Mouse (Mus musculus) 3T3-L1 (cell line): ENCODE results near the gene Vav2.

ENCODE experiments used
- DNase-seq: peaks from one replicate; pipeline ENCODE4 v3.0.0-alpha.2; 2015; ENCODE audit warnings: low read depth, low spot score

Gene Vav2

DNA sequence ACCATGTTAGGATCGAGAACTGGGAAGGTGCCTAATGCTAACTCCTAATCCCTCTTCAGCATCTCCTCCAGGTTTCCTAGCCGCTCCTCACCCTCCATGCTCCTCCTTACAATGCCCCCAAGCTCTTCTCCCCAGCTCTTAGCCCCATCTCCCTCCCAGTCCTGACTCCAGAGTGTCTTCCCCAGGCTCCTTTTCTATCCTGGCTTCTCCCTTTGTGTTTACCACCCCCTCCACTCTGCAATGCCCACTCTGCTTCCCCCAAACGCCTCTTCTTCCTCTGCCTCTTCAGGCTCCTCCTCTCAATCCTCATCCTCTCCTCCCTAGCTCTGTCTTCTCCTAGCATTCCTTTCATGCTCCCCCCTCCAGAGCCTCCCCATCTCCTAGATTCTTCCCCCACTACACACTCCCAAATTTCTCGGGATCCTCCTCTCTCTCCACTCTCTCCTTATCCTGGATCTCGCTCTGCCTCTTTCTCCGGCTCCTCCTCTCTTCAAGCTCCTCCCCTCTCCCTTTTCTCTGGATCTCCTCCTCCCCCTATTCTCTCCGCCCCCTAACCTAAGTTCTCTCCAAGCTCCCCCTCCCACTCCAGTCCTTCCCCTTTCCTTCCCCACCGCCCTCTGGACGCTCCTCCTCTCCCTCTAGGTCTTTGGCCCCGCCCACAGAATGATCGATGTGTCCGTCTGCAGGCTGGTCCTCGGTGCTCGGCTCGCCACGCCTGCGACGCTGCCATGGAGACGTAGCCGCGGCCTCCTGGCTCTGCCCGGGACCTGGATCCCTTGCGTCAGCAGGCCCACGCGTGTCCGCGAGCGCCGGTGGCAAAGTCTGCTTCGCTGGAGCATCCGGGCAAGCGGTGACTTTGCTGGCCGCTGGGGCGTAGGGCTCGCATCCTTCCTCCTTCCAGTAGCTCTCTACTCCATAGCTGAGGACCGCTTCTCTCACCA lies 15.2 kb upstream of the Vav2 start, which contains the start of gene Brd3os:
TSS of gene Brd3os (plus strand) at position 558 of the 941 bp plus-strand sequence.
- peak; percentile 100 for DNase-seq

DNA sequence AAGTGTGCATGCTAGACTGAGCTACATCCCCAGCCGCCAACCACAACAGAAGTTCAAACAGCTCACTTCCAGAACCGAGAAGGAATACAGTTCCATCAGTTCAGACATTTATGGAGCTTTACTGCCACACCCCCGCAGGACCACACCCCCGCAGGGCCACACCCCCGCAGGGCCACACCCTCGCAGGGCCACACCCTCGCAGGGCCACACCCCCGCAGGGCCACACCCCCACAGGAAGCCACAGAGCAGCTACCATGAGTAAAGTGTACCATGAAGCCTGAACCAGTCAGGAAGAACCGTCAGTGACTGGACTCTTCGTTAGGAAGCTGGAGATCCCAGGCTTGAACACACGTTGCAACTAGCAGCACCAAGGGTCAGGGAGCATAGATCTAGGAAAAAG lies 11.4 kb upstream of the Vav2 start:
- DNase-seq, result peak; percentile 45

DNA sequence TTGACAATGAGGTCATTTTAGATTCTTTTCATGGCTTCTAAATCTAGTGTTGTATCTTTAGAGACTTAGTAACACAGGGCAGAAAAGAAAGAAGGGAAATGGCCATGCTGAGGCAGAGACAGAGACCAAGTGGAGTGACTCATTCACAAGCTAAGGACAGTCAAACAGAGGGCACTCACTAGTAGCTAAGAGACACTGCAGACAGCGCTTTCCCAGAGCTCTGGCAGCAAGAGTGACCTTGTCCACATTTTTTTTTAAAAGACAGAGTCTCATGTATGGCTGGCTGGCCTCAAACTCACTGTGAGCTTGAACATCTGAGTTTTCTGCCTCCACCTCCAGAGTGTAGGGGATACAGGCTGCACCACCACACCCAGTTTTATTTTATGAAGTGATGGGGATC lies 11.0 kb upstream of the Vav2 start:
- peak; percentile 53 for DNase-seq

DNA sequence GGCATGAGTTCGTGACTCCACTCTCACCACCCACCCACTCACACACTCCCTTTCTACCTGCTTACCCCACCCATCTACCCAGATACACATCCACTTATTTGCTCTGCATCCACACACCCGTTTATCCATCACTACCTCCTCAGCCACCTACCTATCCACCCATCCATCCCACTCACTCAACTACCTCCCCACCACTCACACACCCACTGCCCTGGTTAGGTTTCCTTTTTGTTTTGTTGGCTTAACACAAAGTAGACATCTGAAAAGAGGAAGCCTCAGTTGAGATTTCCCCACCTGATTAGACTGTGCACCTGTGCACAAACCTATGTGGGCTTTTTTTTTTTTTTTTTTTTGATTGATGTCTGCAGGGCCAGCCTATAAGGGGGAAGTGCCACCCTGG lies 5.8 kb upstream of the Vav2 start:
- no peak for DNase-seq

DNA sequence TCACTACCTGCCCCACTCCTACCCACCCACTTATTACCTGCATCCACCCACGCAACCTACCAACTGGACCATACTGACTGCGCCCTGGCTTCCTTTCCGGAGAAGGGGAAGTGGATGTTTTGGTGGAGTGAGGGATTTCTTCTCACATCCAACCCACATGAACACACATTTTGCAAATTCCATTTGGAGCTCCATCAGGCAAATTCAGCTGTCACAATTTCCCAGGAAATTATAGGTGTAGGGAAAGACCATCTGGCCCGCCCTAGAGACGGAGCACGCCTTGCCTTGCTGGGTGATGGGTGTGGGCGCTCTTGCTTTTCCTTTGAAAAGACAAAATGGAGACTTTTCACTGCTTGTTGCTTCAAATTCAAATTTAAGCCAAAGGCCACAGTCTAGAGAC lies 3.8 kb upstream of the Vav2 start:
- no peak for DNase-seq

DNA sequence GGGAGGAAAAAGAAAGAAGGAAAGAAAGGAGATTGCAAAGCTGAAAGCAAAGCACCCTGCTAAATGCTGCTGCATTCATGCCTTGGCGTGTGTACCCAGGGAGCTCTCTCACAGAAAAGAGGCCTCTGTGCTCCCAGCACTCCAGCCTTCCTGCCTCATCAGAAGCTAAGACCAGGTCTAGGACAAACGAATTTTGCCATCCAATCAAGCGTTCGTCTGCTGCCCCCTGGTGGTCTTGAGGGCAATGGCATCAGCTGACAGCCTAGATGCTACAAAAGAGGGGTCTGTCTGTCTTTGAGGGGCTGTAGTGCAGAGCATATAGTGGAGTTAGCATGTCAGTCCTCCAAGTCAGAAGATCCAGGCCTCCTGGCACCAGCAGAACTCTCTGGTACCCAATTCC lies 1.2 kb upstream of the Vav2 start:
- DNase-seq, result peak; percentile 92

DNA sequence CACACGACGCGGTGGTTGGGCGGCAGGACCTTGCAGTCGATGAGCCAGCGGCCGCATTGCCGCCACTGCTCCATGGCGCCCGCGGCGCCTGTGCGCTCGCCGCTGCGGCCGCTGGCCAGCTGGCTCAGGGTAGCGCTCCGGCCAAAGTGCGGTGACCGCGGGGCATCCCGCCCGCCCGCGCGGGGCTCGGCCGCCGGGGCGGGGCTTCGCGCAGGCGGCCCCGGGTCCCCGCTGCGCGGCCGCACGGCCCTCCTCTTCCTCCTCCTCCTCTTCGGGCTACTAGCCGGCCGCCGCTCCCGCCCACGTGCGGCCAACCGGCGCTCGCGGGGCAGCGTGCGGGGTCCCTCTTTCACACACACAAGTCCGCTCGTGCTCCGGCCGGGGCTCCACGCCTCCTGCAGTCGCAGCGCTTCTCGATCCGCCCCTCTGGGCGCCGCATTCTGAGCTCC lies 403 bp downstream of the Vav2 start:
- DNase-seq, result peak; percentile 24

DNA sequence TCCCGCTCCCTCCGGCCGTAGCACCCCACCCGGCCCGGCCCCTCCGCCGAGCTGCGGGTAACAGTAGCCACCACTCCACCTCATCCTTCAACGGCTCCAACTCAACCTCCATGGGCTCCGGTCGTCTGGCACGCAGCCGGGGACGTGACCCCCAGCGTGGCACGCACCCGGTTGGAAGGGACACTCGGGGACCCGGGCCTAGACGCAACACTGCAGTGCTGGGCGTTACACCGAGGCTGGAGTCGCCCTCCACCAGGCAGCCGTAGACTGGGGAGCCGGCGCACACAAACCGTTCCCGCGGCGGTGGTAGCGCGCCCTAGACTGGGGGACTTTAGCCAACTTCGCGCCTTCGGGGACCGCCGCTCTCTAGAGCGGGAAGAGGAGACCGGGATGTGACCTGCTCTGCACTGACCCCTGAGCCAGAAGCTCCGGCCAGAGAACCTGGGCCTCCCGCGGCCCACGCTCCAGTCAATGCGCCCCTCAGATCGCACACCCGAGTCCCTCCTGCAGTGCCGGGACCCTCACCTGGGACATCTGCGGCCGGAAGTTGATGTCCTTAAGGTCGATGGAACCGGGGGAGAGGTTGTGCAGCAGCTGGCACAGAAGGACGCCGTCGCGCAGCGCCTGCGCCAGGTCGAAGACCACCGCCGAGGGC lies 955 bp downstream of the Vav2 start:
- peak; percentile 35 for DNase-seq

DNA sequence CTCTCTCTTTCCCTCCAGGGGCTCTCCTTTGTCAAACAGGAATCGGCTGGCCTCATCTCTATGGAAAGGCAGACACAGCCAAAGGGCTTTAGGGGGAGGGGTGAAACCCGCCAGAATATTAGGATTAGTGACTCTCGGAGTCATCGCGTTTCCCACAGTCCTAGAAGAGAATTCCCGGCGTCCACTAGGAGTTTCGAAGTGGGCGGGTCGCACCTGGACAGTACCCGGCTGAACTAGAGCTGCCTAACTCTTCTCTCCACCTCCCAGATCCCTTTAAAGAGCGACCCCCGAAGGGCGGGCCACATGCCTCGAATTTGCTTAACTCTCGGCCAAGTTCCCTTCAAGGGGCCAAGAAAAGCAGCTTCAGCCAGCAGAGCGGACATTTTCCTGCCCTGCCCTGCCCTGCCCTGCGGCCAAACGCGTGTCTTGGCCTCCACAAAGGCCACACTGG lies 1.6 kb downstream of the Vav2 start:
- DNase-seq, result peak; percentile 71

DNA sequence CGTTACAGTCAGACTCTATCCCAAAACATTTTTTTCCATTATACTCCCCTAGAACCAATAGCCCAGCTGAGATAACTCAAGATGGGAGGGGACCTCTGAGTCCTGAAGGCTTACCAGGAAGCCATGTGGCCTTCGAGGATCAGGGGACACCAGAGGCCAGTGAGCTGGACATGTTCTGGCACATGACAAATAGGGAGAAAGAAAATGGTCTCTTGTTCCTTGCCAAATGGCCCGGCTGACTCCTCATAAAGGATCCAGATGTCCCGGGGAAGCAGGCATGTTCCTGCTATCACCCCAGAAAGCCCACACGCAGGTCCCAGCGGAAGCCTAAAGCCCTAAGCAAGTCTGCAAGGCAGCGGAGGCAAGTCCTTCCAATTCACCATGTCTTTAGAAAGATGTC lies 3.2 kb downstream of the Vav2 start:
- DNase-seq, result no peak

DNA sequence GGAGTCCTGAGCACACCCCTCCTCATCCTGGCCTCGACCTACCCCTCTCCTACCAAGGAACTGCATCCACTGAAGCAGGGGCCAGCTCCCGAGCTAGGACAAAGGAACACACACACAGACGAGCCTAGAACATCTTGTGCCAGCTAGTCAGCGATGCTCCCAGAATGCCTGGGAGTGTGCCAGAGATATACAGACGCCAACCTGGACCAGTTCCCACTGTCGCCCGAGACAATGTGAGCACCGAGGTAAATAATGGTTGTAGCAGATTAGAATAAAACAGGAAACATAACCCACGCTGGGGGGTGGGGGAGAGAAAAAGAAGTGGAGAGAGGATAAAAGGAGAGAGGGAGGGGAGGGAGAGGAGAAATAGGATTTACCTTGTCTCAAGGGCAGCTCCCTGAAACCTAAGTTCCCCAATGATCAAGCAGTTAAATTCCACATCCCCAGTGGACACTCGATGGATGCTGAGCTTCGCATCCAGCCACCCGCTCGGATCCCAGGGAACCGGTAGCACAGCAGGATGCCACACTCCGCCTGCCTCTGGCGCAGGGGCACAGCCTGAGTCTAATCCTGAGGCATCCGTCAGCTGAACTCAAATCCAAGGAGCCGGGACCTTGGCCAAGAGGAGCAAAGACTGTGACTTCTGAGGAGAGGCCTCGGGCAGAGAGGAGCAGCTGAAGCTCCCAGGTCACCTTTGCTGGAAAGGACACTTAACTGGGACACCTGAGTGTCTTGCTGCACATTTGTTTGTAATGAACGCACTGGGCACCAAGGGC lies 5.4 kb downstream of the Vav2 start:
- no peak for DNase-seq

DNA sequence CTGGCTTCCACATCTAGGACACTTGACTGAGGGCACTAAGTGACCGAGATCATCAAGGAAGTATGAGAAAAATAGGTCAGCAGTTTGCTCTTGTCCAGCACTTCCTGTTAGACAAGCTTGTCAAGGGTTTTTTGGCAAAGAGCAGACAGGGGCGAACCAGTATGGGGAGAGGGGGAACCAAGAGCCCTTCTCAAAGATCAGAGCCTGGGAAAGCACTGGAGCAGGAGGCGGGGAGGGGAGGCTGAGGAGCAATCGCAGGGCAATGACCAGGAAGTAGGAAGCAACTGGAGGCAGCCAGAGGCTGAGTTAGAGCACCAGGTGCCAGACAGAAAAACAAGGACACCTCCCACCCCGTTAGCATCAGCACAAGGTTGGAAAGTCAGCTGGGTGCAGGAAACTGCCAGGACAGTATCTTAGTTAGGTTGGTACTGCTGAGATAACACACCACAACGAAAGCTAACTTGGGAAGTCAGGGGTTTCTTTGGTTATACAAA lies 8.2 kb downstream of the Vav2 start:
- DNase-seq, result no peak

DNA sequence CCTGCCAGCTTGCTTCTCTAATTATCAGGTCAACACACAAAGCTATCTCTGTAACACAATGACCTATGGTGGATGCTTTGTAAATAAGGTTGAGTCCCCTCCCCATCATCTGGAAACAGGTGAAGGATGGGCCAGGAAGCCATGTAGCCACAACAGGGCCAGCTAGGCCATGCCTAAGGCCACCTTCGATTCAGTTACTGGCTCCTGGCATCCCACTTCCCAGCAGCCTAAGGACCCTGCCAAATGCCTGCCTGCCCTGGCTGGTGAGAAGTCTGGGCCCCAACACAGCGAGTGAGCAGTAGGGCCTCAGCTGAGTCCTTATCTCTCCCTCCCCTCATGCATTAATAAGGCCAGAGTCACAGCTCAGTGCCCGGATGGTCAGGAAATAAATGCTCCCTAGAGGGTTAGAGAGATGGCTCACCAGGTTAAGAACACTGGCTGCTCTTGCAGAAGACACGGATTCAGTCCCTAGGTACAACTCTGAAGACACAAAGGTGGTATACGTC lies 9.1 kb downstream of the Vav2 start:
- no peak for DNase-seq

DNA sequence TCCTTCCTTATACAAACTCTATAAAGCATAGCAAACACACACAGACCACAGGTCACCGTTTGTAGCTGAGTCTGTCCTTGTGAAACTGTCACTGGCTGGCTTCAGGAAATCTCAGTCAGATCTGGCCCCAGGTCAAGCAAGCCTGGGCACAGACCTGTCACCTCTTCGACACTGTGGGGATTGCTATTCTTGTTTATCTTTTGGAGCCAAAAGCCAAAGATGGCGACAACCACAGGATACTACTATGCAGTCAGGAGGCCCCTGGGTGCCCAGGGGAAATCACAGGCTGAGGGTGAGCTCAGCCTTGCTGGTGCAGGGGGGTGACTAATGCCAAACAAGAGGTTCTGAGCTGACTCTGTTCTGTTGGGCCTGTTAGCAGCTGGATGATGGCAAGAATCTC lies 10.4 kb downstream of the Vav2 start:
- peak; percentile 66 for DNase-seq

DNA sequence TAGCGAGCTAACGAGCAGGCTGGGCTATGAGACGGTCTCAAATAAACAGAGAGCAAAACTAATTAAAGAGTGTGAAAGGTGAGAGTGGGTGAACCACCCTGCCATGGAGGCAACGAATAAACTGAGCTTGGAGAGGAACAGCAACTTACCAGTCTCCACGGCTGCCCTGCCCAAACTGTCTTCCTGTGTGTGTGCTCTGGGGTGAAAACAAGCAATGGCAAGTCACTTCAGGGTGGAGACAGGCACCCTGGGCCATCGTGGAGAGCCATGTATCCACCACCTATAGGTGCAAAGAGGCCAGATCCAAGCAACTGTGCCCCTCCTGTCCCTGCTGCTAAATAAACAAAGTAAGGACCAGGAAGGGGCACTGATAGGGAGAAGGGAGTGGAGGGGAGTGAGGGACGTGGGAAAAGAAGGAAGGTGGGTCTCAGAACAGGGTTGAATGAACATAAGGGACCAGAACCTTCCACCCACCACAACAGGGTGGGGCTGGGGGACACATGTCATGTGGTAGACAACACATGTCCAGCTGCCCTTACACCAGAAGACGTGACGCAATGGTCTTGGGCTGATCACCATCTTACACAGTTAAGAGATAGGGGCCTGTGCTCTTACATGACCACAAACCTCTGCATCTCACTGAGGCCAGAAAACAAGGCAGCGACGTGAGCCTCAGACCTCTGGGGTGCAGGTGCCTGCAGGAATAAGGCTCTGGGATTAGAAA lies 11.6 kb downstream of the Vav2 start:
- DNase-seq, result no peak

DNA sequence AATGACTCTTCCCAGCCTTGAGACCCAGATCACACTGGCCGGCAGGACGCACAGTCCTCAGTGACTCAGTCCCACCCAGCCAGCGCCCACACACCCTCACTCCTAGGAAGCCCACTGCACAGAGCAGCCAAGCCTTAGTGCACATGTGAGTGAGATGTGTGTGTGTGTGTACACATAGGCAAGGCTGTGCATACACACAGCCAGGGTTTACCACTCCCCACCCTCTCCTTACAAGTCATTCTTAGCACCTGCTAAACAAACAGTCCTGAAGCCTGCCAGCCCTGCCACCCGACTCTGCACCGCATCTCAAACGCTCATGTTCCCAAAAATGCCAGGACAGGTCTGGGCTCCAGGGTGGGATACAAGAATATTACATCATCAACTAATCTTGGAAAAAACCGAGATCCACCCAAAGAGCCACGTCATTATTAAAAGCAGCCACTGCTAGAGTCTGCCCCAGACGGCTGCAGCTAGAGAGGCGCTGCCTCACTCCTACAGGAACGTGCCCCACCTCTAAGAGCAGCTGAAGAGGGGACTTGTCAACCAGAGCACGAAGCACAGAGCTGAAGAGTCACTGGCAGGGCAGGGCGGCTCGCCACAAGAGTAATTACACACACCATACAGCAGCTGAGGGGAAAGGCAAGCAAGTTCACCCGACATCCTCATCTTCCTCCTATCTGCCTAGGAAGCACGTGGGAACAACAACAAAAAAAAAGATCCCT lies 12.7 kb downstream of the Vav2 start:
- DNase-seq, result no peak

DNA sequence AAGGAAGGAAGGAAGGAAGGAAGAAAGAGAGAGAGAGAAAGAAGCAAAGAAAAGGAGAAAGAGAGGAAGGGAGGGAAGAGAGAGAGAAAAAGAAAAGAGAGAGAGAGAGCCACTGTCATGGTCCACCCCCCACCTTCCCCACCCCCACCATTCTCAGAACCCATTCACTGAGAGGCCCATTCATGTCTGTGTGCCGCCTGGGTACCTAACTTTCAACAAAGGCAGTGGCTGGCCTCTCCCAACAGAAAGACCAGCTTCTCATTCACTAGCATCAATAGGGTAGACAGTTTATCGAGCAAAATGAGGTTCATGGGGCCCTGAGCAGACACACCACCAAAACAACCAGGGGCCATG lies 13.3 kb downstream of the Vav2 start:
- DNase-seq, result no peak

DNA sequence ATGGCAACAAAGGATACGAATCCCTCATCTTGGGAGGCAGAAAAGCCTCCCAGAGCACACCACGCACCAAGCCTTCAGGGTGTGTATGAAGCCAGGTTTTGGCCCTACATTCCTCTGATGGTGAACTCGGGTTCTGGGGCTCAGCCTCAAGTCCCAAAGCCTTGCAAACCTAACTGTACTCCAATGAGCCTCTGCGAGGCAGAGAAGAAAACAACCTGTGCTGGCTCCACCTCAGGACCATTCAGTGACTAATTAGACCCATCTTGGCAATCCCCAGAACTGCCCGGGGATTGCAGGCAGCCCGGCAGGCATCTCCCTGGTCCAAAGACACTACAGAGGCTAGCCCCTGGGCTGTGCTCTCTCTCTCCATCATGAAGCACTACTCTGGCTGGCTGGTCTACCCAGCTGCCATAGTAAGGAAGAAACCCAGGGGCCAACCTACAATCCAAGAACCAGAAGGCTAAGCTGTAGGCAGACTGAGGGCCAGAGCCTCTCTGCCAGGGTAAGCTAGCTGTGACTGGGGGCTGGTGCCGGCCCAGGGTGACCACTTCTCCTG lies 14.5 kb downstream of the Vav2 start:
- no peak for DNase-seq

DNA sequence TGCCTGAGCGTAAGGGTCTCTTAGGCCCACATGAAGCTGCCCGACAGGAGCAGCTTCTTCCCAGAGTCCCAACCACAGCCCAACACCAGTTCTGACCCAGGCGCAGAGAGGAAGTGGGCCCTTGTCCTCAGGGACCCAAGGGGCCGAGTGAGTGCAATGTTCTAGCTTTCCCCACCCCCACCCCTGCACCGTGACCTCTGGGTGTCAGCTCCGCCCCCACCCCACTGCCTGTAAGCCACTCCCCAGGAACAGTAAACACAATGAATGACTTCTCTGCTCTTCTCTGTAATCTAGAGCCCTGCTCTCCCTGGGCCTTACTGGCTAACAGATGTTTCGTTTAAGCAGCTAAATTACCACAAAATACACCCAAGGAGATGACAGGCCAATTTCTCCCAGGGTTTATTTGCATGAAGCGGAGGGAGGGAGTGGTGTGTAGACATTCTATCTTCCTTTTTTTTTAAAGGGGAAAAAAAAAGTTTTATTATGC lies 15.1 kb downstream of the Vav2 start:
- DNase-seq, result no peak
